Mouse (Mus musculus) bone marrow macrophage, adult 2 months (primary cell): ENCODE results near the gene Ttll5.

Experiments used
- CTCF ChIP-seq: IDR thresholded peaks from 2 replicates; pipeline ENCODE4 v1.5.1; 2012; ENCODE audit warnings: low read depth, mild to moderate bottlenecking, low read length, moderate library complexity
- POLR2A ChIP-seq: IDR thresholded peaks from 2 replicates; pipeline ENCODE4 v1.6.1; 2012; ENCODE audit warnings: mild to moderate bottlenecking, low read depth, low read length, borderline replicate concordance

DNA sequence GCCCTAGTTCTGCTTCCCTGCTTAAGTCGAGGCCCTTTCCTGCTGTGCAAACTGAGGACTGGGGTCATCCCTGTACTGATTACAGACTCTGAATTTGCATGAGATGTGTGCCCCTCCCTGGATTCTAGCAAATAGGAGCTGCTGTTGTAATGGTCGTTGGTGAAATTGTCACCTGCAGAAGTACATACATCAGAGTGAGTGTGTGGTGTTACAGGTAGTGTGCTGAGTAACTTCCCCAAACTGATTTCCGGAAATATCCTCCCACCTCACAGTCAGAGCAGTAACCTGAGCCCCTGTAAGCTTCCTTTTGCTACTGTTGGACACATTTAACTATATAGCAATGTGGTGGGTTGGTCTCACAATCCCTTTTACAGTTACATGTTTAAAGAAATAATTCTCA is 131.2 kb downstream of the Ttll5 start:
- TF ChIP-seq CTCF (no peak), POLR2A (no peak)
